Comparison of ENCODE assay signal across 8 mouse cellular contexts in the genomic region with DNA sequence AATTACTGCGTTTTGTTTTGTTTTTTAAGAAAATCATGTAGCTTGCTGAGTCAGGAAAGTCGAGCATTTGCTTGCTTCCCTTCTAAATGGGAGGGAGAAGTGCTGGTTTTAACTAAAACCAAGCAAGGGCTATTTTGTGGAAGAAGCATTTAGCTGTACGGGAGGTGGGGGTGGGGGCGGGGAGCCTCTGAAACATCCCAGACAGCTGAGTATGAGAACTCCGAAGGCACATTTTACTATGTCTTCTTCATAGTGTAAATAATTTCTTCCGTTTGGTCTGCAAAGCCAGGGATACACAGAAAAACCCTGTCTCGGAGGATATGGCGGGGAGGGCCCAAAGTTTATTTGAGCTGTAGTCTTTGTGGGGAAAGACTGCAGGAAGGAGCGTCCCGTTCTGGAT. TPM values are rescaled to one million over a fixed set of nuclear protein-coding genes. Genes with fewer than 3 reads are reported as not detected.
DNase-seq lines count a peak whose midpoint lies in the region; ATAC-seq and TF ChIP-seq lines count a peak whose summit lies in the region.

No protein-coding gene starts in this region.

- 2% methylated on average over 10 of the region's 10 CpGs for WGBS in lung, embryonic 15.5 days
- WGBS in forebrain, embryonic 12.5 days, result 3% methylated on average over 10 of the region's 10 CpGs
- WGBS in limb, embryonic 13.5 days, result 3% methylated on average over 10 of the region's 10 CpGs
- WGBS in olfactory bulb, adult 2 months, result 7% methylated on average over 10 of the region's 10 CpGs

- peak overlapping the region; percentile 59 for H3K4me2 ChIP-seq in lung, embryonic 15.5 days
- peak overlapping the region; percentile 51 for H3K4me2 ChIP-seq in forebrain, embryonic 12.5 days
- H3K4me2 ChIP-seq in limb, embryonic 13.5 days (replicated peaks), result peak overlapping the region; percentile 64

- ATAC-seq in lung, embryonic 15.5 days (ENCODE audit: borderline replicate concordance, extremely low read depth, low FRiP score, low TSS enrichment), result peak; percentile 67; the same call in 1 of the 2 replicates
- ATAC-seq in forebrain, embryonic 12.5 days (ENCODE audit: low FRiP score), result 0 out of 2 replicates have a peak, but pooled peaks have one; percentile 8
- ATAC-seq in limb, embryonic 13.5 days (ENCODE audit: low FRiP score, low read depth), result peak; percentile 43

- TF ChIP-seq CTCF in olfactory bulb, adult 2 months (IDR thresholded peaks at IDR 0.05; ENCODE audit: insufficient read depth, low read depth, low read length), result no peak

- peak overlapping the region; percentile 60 for H3K4me3 ChIP-seq in lung, embryonic 15.5 days
- peak overlapping the region; percentile 36 for H3K4me3 ChIP-seq in forebrain, embryonic 12.5 days (replicated peaks)
- peak overlapping the region; percentile 44 for H3K4me3 ChIP-seq in limb, embryonic 13.5 days
- peak overlapping the region; percentile 97 for H3K4me3 ChIP-seq in olfactory bulb, adult 2 months (ENCODE audit: insufficient read depth, low read depth, low read length)

- H3K9me3 ChIP-seq in lung, embryonic 15.5 days, result no peaks in the 10 kb centered on the region
- H3K9me3 ChIP-seq in forebrain, embryonic 12.5 days, result no peaks in the 10 kb centered on the region
- H3K9me3 ChIP-seq in limb, embryonic 13.5 days, result no peaks in the 10 kb centered on the region

- DNase-seq in lung, postnatal 25 days (ENCODE audit: low spot score), result no peak
- DNase-seq in ovary, postnatal 36 days (ENCODE audit: low spot score), result no peak
- no peak for DNase-seq in embryo, embryonic 9.5 days (ENCODE audit: extremely low spot score)
- no peak for DNase-seq in lung, postnatal 36 days

- peaks cover 9% of the 10 kb centered on the region; the same call in 1 of the 2 replicates for H3K4me1 ChIP-seq in lung, embryonic 15.5 days
- peaks cover 11% of the 10 kb centered on the region; the same call in 1 of the 2 replicates for H3K4me1 ChIP-seq in forebrain, embryonic 12.5 days
- peaks cover 9% of the 10 kb centered on the region; the same call in 1 of the 2 replicates for H3K4me1 ChIP-seq in limb, embryonic 13.5 days
- peaks cover 5% of the 10 kb centered on the region; the same call in 1 of the 2 replicates for H3K4me1 ChIP-seq in olfactory bulb, adult 2 months (ENCODE audit: control insufficient read depth, insufficient read depth, low read length)

- peak overlapping the region; percentile 33; the same call in 1 of the 2 replicates for H3K9ac ChIP-seq in lung, embryonic 15.5 days
- peak overlapping the region; percentile 43; the same call in 1 of the 2 replicates for H3K9ac ChIP-seq in forebrain, embryonic 12.5 days
- H3K9ac ChIP-seq in limb, embryonic 13.5 days, result peak overlapping the region; percentile 62

- H3K36me3 ChIP-seq in lung, embryonic 15.5 days, result no peaks in the 10 kb centered on the region
- H3K36me3 ChIP-seq in forebrain, embryonic 12.5 days (replicated peaks), result no peaks in the 10 kb centered on the region
- H3K36me3 ChIP-seq in limb, embryonic 13.5 days, result no peaks in the 10 kb centered on the region

- peak overlapping the region; percentile 96 for H3K27ac ChIP-seq in lung, embryonic 15.5 days
- peak overlapping the region; percentile 97 for H3K27ac ChIP-seq in forebrain, embryonic 12.5 days
- H3K27ac ChIP-seq in limb, embryonic 13.5 days, result peak overlapping the region; percentile 96
- peak overlapping the region; percentile 100 for H3K27ac ChIP-seq in olfactory bulb, adult 2 months (ENCODE audit: insufficient read depth, low read depth, low read length)

- no peak for TF ChIP-seq POLR2A in olfactory bulb, adult 2 months (IDR thresholded peaks at IDR 0.05; ENCODE audit: insufficient read depth, low read depth, low read length)

- H3K27me3 ChIP-seq in lung, embryonic 15.5 days, result no peaks in the 10 kb centered on the region
- no peaks in the 10 kb centered on the region for H3K27me3 ChIP-seq in forebrain, embryonic 12.5 days
- H3K27me3 ChIP-seq in limb, embryonic 13.5 days, result no peaks in the 10 kb centered on the region

RNA-seq across cellular contexts. Expression of a gene that starts 5.0 kb away (rescaled TPM):
- 0.14 TPM in 1 of 2 replicates, not detected in the other for polyA plus RNA-seq in lung, embryonic 15.5 days (2015; fragmentation: Nextera tagmentation; extraction: Ambion mirVana)
- polyA plus RNA-seq in forebrain, embryonic 12.5 days (2016; fragmentation: Nextera tagmentation; extraction: Ambion mirVana), result 1.1 and 1.2 TPM in 2 replicates
- polyA plus RNA-seq in limb, embryonic 13.5 days (2015; fragmentation: Nextera tagmentation; extraction: Ambion mirVana), result 0.18 and 0.22 TPM in 2 replicates
- polyA plus RNA-seq in olfactory bulb, adult 2 months (2012; ENCODE audit: insufficient read depth, insufficient read length, low replicate concordance, missing spikeins), result not detected in 2 replicates

RNA-seq across cellular contexts. Expression of a gene that starts 17.6 kb away (rescaled TPM):
- polyA plus RNA-seq in lung, embryonic 15.5 days (2015; fragmentation: Nextera tagmentation; extraction: Ambion mirVana), result 9.4 and 9.7 TPM in 2 replicates
- polyA plus RNA-seq in forebrain, embryonic 12.5 days (2016; fragmentation: Nextera tagmentation; extraction: Ambion mirVana), result 31.7 and 32.6 TPM in 2 replicates
- 13.3 and 15.2 TPM in 2 replicates for polyA plus RNA-seq in limb, embryonic 13.5 days (2015; fragmentation: Nextera tagmentation; extraction: Ambion mirVana)
- polyA plus RNA-seq in olfactory bulb, adult 2 months (2012; ENCODE audit: insufficient read depth, insufficient read length, low replicate concordance, missing spikeins), result 220 and 221 TPM in 2 replicates

RNA-seq across cellular contexts. Expression of a gene that starts 27.2 kb away (rescaled TPM):
- 77.9 and 79.8 TPM in 2 replicates for polyA plus RNA-seq in lung, embryonic 15.5 days (2015; fragmentation: Nextera tagmentation; extraction: Ambion mirVana)
- polyA plus RNA-seq in forebrain, embryonic 12.5 days (2016; fragmentation: Nextera tagmentation; extraction: Ambion mirVana), result 193 and 197 TPM in 2 replicates
- 136 and 138 TPM in 2 replicates for polyA plus RNA-seq in limb, embryonic 13.5 days (2015; fragmentation: Nextera tagmentation; extraction: Ambion mirVana)
- polyA plus RNA-seq in olfactory bulb, adult 2 months (2012; ENCODE audit: insufficient read depth, insufficient read length, low replicate concordance, missing spikeins), result not detected in 2 replicates

RNA-seq across cellular contexts. Expression of a gene that starts 38.9 kb away (rescaled TPM):
- 0.40 and 0.48 TPM in 2 replicates for polyA plus RNA-seq in lung, embryonic 15.5 days (2015; fragmentation: Nextera tagmentation; extraction: Ambion mirVana)
- polyA plus RNA-seq in forebrain, embryonic 12.5 days (2016; fragmentation: Nextera tagmentation; extraction: Ambion mirVana), result 1.3 and 1.6 TPM in 2 replicates
- polyA plus RNA-seq in limb, embryonic 13.5 days (2015; fragmentation: Nextera tagmentation; extraction: Ambion mirVana), result 1.3 TPM in 2 replicates
- polyA plus RNA-seq in olfactory bulb, adult 2 months (2012; ENCODE audit: insufficient read depth, insufficient read length, low replicate concordance, missing spikeins), result not detected in 2 replicates

RNA-seq across cellular contexts. Expression of a gene that starts 47.2 kb away (rescaled TPM):
- polyA plus RNA-seq in lung, embryonic 15.5 days (2015; fragmentation: Nextera tagmentation; extraction: Ambion mirVana), result not detected in 2 replicates
- not detected in 2 replicates for polyA plus RNA-seq in forebrain, embryonic 12.5 days (2016; fragmentation: Nextera tagmentation; extraction: Ambion mirVana)
- polyA plus RNA-seq in limb, embryonic 13.5 days (2015; fragmentation: Nextera tagmentation; extraction: Ambion mirVana), result not detected in 2 replicates
- not detected in 2 replicates for polyA plus RNA-seq in olfactory bulb, adult 2 months (2012; ENCODE audit: insufficient read depth, insufficient read length, low replicate concordance, missing spikeins)

Comparison
In these comparisons a context has a peak if more than half of its experiments do, and no peak if none do; other contexts are left out.
1. ATAC-seq: peak in every context shown above with its lines; median percentile 67 in lung, embryonic 15.5 days; 43 in limb, embryonic 13.5 days; 8 in forebrain, embryonic 12.5 days.
2. H3K4me3 ChIP-seq: peak in every context shown above with its lines; median percentile 97 in olfactory bulb, adult 2 months; 60 in lung, embryonic 15.5 days; 44 in limb, embryonic 13.5 days; 36 in forebrain, embryonic 12.5 days.
3. RNA of a gene that starts 27.2 kb away (polyA plus RNA-seq): 193 to 197 TPM in forebrain, embryonic 12.5 days, 136 to 138 TPM in limb, embryonic 13.5 days and 77.9 to 79.8 TPM in lung, embryonic 15.5 days; not detected in olfactory bulb, adult 2 months; every median in the first group is over 10 times any median in the second.
4. Peak in every context shown above with its lines, with median percentiles within 50 percentile points of each other: H3K27ac ChIP-seq, H3K4me2 ChIP-seq and H3K9ac ChIP-seq.